Mouse (Mus musculus) kidney, adult 8-10 months (tissue): ENCODE results near the gene Olfr447.
A peak's percentile ranks its signal among the peaks of the same experiment; 100 is the strongest.

Experiments used
- DNase-seq, 2 experiments: peaks; one replicate each; pipeline ENCODE4 v3.0.0; 2022

Olfr447 gene

DNA sequence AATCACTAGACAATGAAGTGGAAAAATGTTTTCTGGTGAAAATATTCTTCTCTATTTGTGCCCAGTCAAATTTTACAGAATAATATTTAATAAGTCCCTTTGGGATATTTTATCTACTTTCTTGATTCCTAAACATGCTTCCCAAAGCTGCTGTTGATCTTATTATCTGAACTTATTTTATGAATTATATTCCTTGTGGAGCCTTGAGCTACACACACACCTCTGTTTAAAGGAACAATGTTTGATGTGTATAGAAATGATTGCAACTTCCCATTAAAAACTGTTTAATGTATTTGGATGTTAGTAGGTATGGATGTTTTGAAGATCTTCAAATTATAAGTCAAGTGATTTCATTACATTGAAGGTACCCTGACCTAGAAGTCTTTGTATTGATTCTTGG lies at the start of gene Olfr447:
Gene Olfr447 (plus strand): TSS at position 301 of the 400 bp plus-strand sequence.
- DNase-seq, result no peak

DNA sequence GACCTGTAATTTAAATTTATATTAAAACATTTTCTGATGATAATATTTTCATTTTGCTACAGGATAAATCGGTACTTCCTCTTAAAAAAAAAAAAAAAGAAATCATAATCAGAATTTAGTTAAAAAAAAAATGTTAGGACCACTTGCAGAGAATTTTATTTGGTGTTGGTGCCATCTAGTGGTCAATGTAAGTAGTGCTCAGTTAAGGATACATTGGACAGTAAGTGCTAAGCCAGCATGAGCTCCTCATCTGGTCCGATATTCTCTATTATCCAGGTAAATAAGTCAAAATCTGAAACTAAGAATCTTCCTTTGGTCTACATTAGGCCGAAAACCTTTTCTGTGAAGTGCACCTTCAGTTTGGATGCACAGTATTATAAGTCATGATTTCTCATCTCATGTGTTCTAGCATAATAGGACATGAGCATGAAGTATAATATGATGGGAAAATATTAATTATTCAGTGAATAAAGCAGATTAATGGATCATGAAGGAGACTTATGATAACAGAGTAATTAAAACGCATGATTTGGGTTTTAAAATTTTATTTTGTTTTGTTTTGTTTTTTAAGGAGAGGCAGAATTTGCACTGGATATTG lies 48.4 kb upstream of the Olfr447 start:
- peak; percentile 3 to 13 for DNase-seq

DNA sequence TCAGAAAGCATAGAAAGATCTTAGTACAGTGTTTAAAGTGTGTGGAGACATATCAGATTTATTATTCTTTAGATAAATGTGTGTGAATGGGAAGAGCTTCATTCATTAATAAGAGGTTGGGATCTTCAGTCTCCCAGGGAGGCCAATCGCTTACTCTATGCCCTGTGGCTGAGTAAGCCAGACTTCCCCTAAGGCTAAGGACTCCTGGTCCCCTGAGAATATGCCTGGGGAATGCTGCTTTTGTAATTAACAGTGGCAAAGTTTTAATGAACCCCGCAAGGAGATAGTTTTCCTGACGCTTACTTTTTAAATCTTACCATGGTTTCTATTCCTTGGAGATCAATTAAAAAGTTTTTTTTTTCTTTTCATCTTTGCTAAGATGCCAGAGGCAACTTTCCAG lies 39.0 kb upstream of the Olfr447 start:
- no peak for DNase-seq

DNA sequence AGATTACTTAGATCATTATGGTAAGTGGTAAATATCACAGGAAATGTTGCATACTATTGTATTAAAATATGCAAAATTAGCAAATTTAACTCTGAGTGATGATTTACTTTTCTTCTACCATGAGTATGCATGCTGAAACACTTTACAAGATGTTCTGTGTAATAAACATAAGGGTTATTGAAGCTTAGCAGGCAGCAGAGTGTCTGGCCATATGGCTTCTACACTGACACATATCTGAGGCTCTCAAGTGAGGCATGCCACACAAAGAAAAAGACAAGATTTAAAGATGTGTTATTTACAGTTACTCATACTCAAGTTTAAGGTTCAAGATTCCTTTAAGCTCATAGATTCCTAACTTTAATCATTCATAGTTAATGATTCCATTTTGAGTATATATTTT lies 32.4 kb upstream of the Olfr447 start:
- DNase-seq, result no peak

DNA sequence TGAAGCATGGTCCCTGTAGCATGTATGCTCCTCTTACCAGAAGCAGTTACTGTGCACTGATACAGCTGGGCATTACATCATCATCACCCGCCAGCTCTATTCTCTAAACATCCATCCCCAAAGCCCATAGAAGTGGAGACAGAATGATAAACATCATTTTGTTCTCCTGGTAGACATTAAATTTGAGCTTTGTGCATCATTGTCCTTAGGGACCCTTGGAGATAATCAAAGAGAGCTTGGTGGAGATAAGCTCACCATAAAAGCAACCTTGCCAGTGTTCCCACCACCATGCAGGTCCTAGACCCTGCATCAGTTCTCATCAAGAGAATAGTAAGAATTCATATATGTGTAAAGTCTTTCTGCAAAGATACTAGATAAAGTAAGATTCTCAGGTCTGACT lies 18.5 kb upstream of the Olfr447 start, which contains the start of gene Olfr448:
Gene Olfr448 (plus strand): TSS at position 301 of the 400 bp plus-strand sequence.
- no peak for DNase-seq

DNA sequence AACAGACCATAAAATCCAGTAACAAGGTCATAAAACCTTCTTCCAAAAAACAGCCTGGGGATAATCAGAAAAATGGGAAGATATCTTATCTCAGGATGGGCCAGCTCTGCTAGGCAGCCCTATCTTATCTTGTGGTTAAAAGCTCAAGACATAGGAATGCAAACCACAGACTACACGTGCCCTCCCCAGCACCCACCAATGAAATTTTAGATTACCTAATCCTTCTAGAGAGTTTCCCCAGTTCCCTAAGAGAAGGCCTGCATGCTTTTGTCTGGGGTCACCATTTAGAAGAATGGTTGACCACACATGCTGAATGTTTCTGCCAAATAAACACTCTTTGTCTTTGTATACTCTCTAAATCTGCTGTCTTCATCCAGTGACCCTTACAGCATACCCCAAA lies 8.3 kb upstream of the Olfr447 start:
- DNase-seq, result no peak

DNA sequence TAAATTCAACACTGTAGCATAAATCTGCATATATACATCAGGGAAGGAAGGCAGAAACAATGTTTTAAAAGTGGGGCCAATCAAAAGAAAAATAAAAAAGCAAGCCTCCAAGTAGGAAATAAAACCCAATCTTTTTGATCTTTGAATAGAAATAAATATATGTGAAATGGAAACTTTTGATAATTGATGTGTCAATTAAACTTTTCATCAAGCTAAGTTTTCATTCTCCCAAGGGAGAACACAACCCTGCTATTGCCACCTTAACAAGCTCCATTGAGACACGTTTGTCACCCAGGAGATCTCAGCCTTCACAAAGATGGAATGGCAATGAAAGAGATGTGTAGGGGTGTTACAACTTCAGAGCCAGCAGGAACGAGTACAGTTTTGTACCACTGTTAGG lies 12.4 kb downstream of the Olfr447 start, which contains the start of gene Olfr446:
Gene Olfr446 (plus strand): TSS at position 301 of the 400 bp plus-strand sequence.
- no peak for DNase-seq

DNA sequence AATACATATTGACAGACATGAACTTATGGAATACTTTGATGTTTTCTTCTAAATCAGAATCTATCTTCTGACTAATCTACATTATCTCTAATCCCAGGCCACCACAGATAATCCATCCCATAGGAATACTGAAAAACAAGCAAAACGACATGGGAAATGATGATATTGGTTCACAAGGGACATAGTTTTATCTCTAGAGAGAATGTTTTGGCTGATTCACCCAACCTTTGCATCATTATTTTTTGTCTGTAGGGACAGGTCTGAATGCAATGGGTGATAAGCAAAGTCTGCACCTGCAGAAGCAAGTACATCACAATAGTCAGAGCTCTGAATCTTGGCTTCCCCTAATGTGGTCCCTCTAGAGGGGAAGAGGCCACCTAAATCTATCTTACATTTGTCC lies 40.1 kb downstream of the Olfr447 start, which contains the start of gene Olfr444:
Gene Olfr444 (plus strand): TSS at position 301 of the 400 bp plus-strand sequence.
- DNase-seq, result no peak
